Mouse (Mus musculus) left cerebral cortex, adult 2 months (tissue): ENCODE results near the gene Wdr18. TPM values are rescaled to one million over a fixed set of nuclear protein-coding genes. Genes with fewer than 3 reads are reported as not detected.
"Not testable (repeated sequence)": the region's sequence is repeated elsewhere in the genome, so short reads cannot be mapped to it uniquely, and the experiment has no call there.

ENCODE experiments used
- DNase-seq, 2 experiments: peaks; one replicate each; pipeline ENCODE4 v3.0.0; 2021 to 2022; ENCODE audit warnings: low spot score in 2 of 2, mixed read lengths in 1 of 2; ENCODE audit errors: extremely low spot score in 1 of 2
- H3K27ac ChIP-seq: fragments of 200-600 bp; 2 replicates; pipeline ENCODE4 v1.8.1; 2022
- H3K4me3 ChIP-seq: fragments of 200-600 bp; 2 replicates; pipeline ENCODE4 v1.8.1; 2022
- CTCF ChIP-seq: fragments of 200-600 bp; IDR thresholded peaks from 2 replicates; pipeline ENCODE4 v1.8.1; 2022; ENCODE audit warnings: antibody characterized with exemption, mild to moderate bottlenecking, moderate library complexity
- intact Hi-C: fragments of 180-260 bp; cut with DNase I; formaldehyde crosslinking; loops from one replicate; pipeline ENCODE4 v1.15.1; 2025
- total RNA-seq, 2 experiments: library from RNA; stranded (reverse); gene quantifications; 2 replicates each; pipeline ENCODE4 v1.2.3; 2021

Wdr18 gene
- total RNA-seq, 2 experiments from 2014 or later = 45.4 to 49.4 TPM

- no peak for DNase-seq
- intact Hi-C loops = no loop called here
- TF ChIP-seq CTCF = no peak
- H3K27ac ChIP-seq = no peak overlapping the region
- no peak overlapping the region for H3K4me3 ChIP-seq
Measured at GRCm38 (mm10) chr10:79956643-79957154, 3.3 kb upstream of the Wdr18 start.

DNA sequence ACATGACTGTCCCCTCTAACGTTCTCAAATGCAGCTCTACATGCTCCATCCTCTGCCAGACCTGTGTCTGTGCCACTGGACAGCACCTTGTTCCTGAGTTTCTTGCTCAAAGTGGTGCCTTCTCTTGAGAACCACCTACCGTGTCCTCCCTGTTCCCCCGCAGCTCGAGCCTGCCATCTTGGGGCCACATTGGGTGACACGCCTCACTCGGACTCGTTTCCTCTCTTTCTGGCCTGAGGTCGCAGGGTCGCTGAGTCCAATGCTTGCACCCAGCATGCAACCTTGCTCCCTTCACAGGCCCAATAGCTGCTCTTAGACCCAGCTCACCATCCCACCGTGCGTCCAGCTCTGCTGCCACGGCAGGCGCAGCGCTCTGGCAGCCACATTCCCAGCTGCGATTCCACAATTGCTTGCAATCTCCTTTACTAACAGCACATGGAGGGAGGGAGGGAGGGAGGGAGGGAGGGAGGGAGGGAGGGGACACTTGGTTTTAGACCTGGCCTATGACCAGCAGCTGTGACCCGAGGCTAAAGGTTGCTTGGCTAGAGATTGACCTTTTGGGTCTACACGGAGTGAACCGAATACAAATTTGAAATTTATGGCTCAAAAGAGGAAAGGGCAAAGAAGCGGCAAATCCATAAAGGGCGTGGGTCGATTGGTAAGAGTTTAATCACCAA lies 1.7 kb upstream of the Wdr18 start:
- TF ChIP-seq CTCF = peak; percentile 89
- Histone ChIP-seq H3K4me3 (no peak overlapping the region), H3K27ac (no peak overlapping the region)
- peak; percentile 66 to 80 for DNase-seq
- intact Hi-C loops = loop anchor here (1.0 to 2.0 kb wide), 3 partner anchors 33 to 123 kb away; no protein-coding TSS in a partner anchor

- 0 out of 2 replicates have a peak overlapping the region, but pooled peaks have one; percentile 22 for H3K4me3 ChIP-seq
- H3K27ac ChIP-seq, DNase-seq: not testable (repeated sequence)
- intact Hi-C loops = loop anchor here (2.0 kb wide), 2 partner anchors 67 to 125 kb away; no protein-coding TSS in a partner anchor
Measured at GRCm38 (mm10) chr10:79959412-79959811, 540 bp upstream of the Wdr18 start.

- intact Hi-C loops = loop anchor here (1.0 kb wide), 1 partner anchor 24 kb away; the partner anchor contains the start of gene Tmem259
- no peak for DNase-seq
- peak overlapping the region; percentile 76; the same call in 1 of the 2 replicates for H3K27ac ChIP-seq
- H3K4me3 ChIP-seq = peak overlapping the region; percentile 68
- no peak for TF ChIP-seq CTCF
Measured at GRCm38 (mm10) chr10:79960671-79961294, 831 bp downstream of the Wdr18 start.

GRCm38 (mm10) chr10:79964727-79965126 lies 4.8 kb downstream of the Wdr18 start:
- Histone ChIP-seq H3K4me3 (no peak overlapping the region), H3K27ac (no peak overlapping the region)
- DNase-seq = no peak
- intact Hi-C loops = no loop called here
- no peak for TF ChIP-seq CTCF

DNA sequence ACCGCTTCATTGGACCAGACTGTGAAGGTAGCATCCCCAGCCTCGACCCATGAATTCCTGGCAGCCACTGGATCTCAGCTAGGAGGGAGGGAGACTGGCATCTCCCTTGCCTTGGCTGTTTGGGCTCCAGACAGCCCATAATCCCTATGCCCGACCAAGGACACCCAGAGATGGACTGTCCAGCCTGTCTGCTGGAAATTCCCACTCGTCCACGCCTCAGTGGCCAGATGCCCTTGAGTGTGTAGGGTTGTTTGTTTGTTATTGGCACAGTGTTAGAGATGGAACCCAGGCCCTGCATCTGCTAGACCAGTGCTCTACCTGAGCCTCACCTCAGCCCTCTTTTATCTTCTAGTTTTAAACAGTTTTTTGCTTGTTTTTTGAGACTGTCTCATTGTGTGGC lies 5.4 kb downstream of the Wdr18 start:
- no peak for DNase-seq
- TF ChIP-seq CTCF = no peak
- Histone ChIP-seq H3K4me3 (no peak overlapping the region), H3K27ac (no peak overlapping the region)
- intact Hi-C loops = no loop called here

- no peak for DNase-seq
- Histone ChIP-seq H3K4me3 (no peak overlapping the region), H3K27ac (no peak overlapping the region)
- no peak for TF ChIP-seq CTCF
- intact Hi-C loops = no loop called here
Measured at GRCm38 (mm10) chr10:79966886-79967400, 7.0 kb downstream of the Wdr18 start.

- Histone ChIP-seq H3K27ac (no peak overlapping the region), H3K4me3 (no peak overlapping the region)
- no peak for TF ChIP-seq CTCF
- intact Hi-C loops = no loop called here
- no peak for DNase-seq
Measured at GRCm38 (mm10) chr10:79968181-79968580, 8.2 kb downstream of the Wdr18 start.

- Histone ChIP-seq H3K27ac (no peak overlapping the region), H3K4me3 (no peak overlapping the region)
- intact Hi-C loops = no loop called here
- DNase-seq = no peak
- peak; percentile 11; the same call in 1 of the 2 replicates for TF ChIP-seq CTCF
Measured at GRCm38 (mm10) chr10:79969124-79969568, 9.2 kb downstream of the Wdr18 start.

DNA sequence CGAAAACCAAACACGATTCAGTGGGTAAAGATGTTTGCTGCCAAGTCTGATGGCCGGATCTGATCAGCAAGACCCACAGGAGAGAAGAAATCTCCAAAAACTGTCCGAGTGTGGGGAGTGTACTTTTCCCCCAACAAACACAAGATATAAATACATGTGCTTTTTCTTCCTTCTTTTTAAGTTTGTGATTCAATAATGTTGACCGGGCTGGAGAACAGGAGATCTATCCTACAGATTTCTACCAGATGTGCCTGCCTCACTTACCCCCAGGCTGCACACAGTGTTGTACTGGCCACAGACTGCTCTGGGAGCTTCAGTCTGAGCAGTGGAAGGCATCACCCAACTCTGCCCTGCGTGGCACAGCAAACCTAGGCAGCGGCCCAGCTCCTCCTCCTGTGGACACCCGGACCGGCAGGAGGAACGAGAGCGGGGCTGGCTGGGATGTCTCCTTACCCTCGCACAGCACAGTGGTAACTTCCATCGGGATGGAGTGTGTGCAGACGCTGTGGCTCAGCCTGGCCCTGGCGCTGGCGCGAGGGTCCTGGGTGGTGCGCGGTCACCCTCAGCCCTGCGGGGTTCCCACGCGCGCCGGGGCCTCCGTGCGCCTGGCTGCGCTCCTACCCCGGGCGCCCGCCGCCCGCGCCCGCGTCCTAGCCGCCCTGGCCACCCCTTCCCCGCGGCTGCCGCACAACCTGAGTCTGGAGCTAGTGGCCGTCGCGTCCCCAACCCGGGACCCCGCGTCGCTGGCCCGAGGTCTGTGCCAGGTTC lies 10.6 kb downstream of the Wdr18 start, which contains the start of gene Grin3b:
Gene Grin3b (plus strand): TSS at position 301 of the 768 bp plus-strand sequence.
- intact Hi-C loops = no loop called here
- Histone ChIP-seq H3K27ac (no peak within 1 kb of the TSS), H3K4me3 (peak within 1 kb of the TSS; percentile 29)
- TF ChIP-seq CTCF = no peak
- no peak for DNase-seq

GRCm38 (mm10) chr10:79971183-79971497 lies 11.2 kb downstream of the Wdr18 start:
- Histone ChIP-seq H3K27ac (no peak overlapping the region), H3K4me3 (peak overlapping the region; percentile 29)
- DNase-seq = no peak
- intact Hi-C loops = no loop called here
- no peak for TF ChIP-seq CTCF

GRCm38 (mm10) chr10:79972831-79973230 lies 12.9 kb downstream of the Wdr18 start:
- intact Hi-C loops = no loop called here
- no peak for DNase-seq
- H3K4me3 ChIP-seq = no peak overlapping the region
- no peak for TF ChIP-seq CTCF
- no peak overlapping the region for H3K27ac ChIP-seq
